Mouse (Mus musculus) liver, adult 2 months (tissue): ENCODE results near the gene Slc35f6. TPM values are rescaled to one million over a fixed set of nuclear protein-coding genes. Genes with fewer than 3 reads are reported as not detected.

Experiments
- DNase-seq: peaks from one replicate; pipeline ENCODE4 v3.0.0-alpha.2; 2011; ENCODE audit warnings: low read depth, low spot score; ENCODE audit errors: extremely low read depth
- H3K27ac ChIP-seq: fragments of 200-500 bp; replicated peaks from 2 replicates; pipeline ENCODE4 v1.5.1; 2012; ENCODE audit warnings: low read depth, mild to moderate bottlenecking, control low read depth, inconsistent platforms, low read length; ENCODE audit not compliant: insufficient read depth
- H3K27me3 ChIP-seq: fragments of 200-500 bp; 2 replicates; pipeline ENCODE4 v1.6.1; 2012; ENCODE audit warnings: mild to moderate bottlenecking, moderate library complexity, low read length, inconsistent platforms; ENCODE audit not compliant: control insufficient read depth, insufficient read depth
- H3K36me3 ChIP-seq: fragments of 200-500 bp; 2 replicates; pipeline ENCODE4 v1.6.1; 2012; ENCODE audit warnings: low read length, inconsistent platforms; ENCODE audit not compliant: control insufficient read depth, insufficient read depth
- H3K4me1 ChIP-seq: fragments of 200-500 bp; 2 replicates; pipeline ENCODE4 v1.6.1; 2011; ENCODE audit warnings: low read length; ENCODE audit not compliant: control insufficient read depth, insufficient read depth
- H3K4me3 ChIP-seq: fragments of 200-500 bp; 2 replicates; pipeline ENCODE4 v1.5.1; 2011; ENCODE audit warnings: low read depth, mild to moderate bottlenecking, control low read depth, low read length, moderate library complexity; ENCODE audit not compliant: insufficient read depth
- H3K79me2 ChIP-seq: fragments of 200-500 bp; 2 replicates; pipeline ENCODE4 v1.6.1; 2012; ENCODE audit warnings: inconsistent platforms, mild to moderate bottlenecking, low read length, moderate library complexity; ENCODE audit not compliant: control insufficient read depth, insufficient read depth
- H3K9ac ChIP-seq: fragments of 200-500 bp; 2 replicates; pipeline ENCODE4 v1.6.1; 2012; ENCODE audit warnings: low read depth, mild to moderate bottlenecking, control low read depth, inconsistent platforms, low read length
- CTCF ChIP-seq: fragments of 200-500 bp; IDR thresholded peaks from 2 replicates; pipeline ENCODE4 v1.5.1; 2011; ENCODE audit warnings: low read depth, low read length, control low read depth
- POLR2A ChIP-seq: fragments of 200-500 bp; IDR thresholded peaks from 2 replicates; pipeline ENCODE4 v1.6.1; 2011; ENCODE audit warnings: low read length, control low read depth; ENCODE audit not compliant: insufficient read depth; ENCODE audit errors: extremely low read depth
- WGBS: fragments of 180-500 bp; shearing (Covaris S2); methylation state at CpG from one replicate; pipeline ENCODE4 v1.1.7; 2018; 5-methylcytosine and 5-hydroxymethylcytosine counted together
- polyA plus RNA-seq: library from polyadenylated mRNA; depleted of rRNA; stranded (reverse); fragments of >200 nt; gene quantifications from 2 replicates; pipeline ENCODE4 v1.2.3, GENCODE M21; 2012
- total RNA-seq: library from RNA; depleted of rRNA; stranded (reverse); fragments of >200 nt; gene quantifications from 2 replicates; pipeline ENCODE4 v1.2.3, GENCODE M21; 2014

Slc35f6 gene
- total and polyA plus RNA-seq, 2 experiments = 16.2 to 55.4 TPM

GRCm38 (mm10) chr5:30626331-30627105 is 21.2 kb upstream of the Slc35f6 start:
- H3K79me2 ChIP-seq = no peaks in the 10 kb centered on the region
- peak; percentile 82 for DNase-seq
- H3K36me3 ChIP-seq = no peaks in the 10 kb centered on the region
- H3K27me3 ChIP-seq = peaks cover 9% of the 10 kb centered on the region
- no peak overlapping the region for H3K9ac ChIP-seq
- TF ChIP-seq CTCF (no peak), POLR2A (no peak)
- H3K27ac ChIP-seq = no peak overlapping the region
- H3K4me1 ChIP-seq = peaks cover 28% of the 10 kb centered on the region
- H3K4me3 ChIP-seq = no peak overlapping the region
- WGBS = 45% methylated on average over 8 of the region's 8 CpGs

GRCm38 (mm10) chr5:30628511-30628910 is 19.2 kb upstream of the Slc35f6 start:
- TF ChIP-seq POLR2A (no peak), CTCF (no peak)
- no peaks in the 10 kb centered on the region for H3K36me3 ChIP-seq
- H3K27me3 ChIP-seq = no peaks in the 10 kb centered on the region
- no peaks in the 10 kb centered on the region for H3K79me2 ChIP-seq
- H3K27ac ChIP-seq = no peak overlapping the region; the same call in 1 of the 2 replicates
- H3K9ac ChIP-seq = no peak overlapping the region
- WGBS = 23% methylated on average over 3 of the region's 3 CpGs
- H3K4me1 ChIP-seq = peaks cover 26% of the 10 kb centered on the region
- H3K4me3 ChIP-seq = no peak overlapping the region
- DNase-seq = peak; percentile 94

- Histone ChIP-seq H3K27ac (no peak overlapping the region), H3K4me1 (peaks cover 26% of the 10 kb centered on the region)
- 71% methylated on average over 6 of the region's 6 CpGs for WGBS
These were observed 17.3 kb upstream of the Slc35f6 start for GRCm38 (mm10) chr5:30630401-30630800.

GRCm38 (mm10) chr5:30632134-30632533 is 15.6 kb upstream of the Slc35f6 start:
- no peak overlapping the region for H3K9ac ChIP-seq
- no peaks in the 10 kb centered on the region for H3K79me2 ChIP-seq
- TF ChIP-seq CTCF (no peak), POLR2A (no peak)
- no peak for DNase-seq
- peaks cover 13% of the 10 kb centered on the region; the same call in 1 of the 2 replicates for H3K4me1 ChIP-seq
- H3K36me3 ChIP-seq = no peaks in the 10 kb centered on the region
- WGBS = 88% methylated on average over 1 of the region's 1 CpGs
- H3K27me3 ChIP-seq = no peaks in the 10 kb centered on the region
- no peak overlapping the region for H3K27ac ChIP-seq
- no peak overlapping the region for H3K4me3 ChIP-seq

More at GRCm38 (mm10) chr5:30630401-30630800, 17.3 kb upstream of the Slc35f6 start:
- no peak overlapping the region for H3K9ac ChIP-seq
- no peak overlapping the region for H3K4me3 ChIP-seq
- no peaks in the 10 kb centered on the region for H3K36me3 ChIP-seq
- H3K27me3 ChIP-seq = no peaks in the 10 kb centered on the region
- no peak for DNase-seq
- TF ChIP-seq POLR2A = no peak
- no peak for TF ChIP-seq CTCF
- no peaks in the 10 kb centered on the region for H3K79me2 ChIP-seq

- TF ChIP-seq CTCF (no peak), POLR2A (no peak)
- Histone ChIP-seq H3K4me1 (no peaks in the 10 kb centered on the region), H3K27ac (no peak overlapping the region), H3K79me2 (no peaks in the 10 kb centered on the region), H3K9ac (no peak overlapping the region), H3K4me3 (no peak overlapping the region), H3K36me3 (no peaks in the 10 kb centered on the region), H3K27me3 (no peaks in the 10 kb centered on the region)
- 58% methylated on average over 7 of the region's 7 CpGs for WGBS
- DNase-seq = no peak
These were observed 10.7 kb upstream of the Slc35f6 start for GRCm38 (mm10) chr5:30636994-30637393.

GRCm38 (mm10) chr5:30638041-30638440 is 9.7 kb upstream of the Slc35f6 start:
- Histone ChIP-seq H3K36me3 (no peaks in the 10 kb centered on the region), H3K27me3 (no peaks in the 10 kb centered on the region), H3K4me3 (no peak overlapping the region), H3K4me1 (no peaks in the 10 kb centered on the region), H3K27ac (no peak overlapping the region), H3K79me2 (no peaks in the 10 kb centered on the region), H3K9ac (no peak overlapping the region)
- WGBS = 2% methylated on average over 6 of the region's 6 CpGs
- peak; percentile 56 for DNase-seq
- TF ChIP-seq POLR2A = no peak
- TF ChIP-seq CTCF = peak; percentile 99
